Mouse (Mus musculus) ES-E14 (cell line): ENCODE measurements at regions not wholly inside any gene's neighbourhood (a gene's known extent, or its start where the extent isn't known, plus 50 kb on each side); places are given as distances from the start of the nearest gene placed in this dataset.

ENCODE experiments used
- DNase-seq: peaks from one replicate; pipeline ENCODE4 v3.0.0-alpha.2; 2013; ENCODE audit warnings: low read depth, low spot score
- H3K27ac ChIP-seq: 2 replicates; pipeline ENCODE4 v1.5.1; 2012; ENCODE audit warnings: low read depth, mild to moderate bottlenecking, low read length, moderate library complexity, mixed read lengths; ENCODE audit not compliant: poor library complexity, insufficient read depth, severe bottlenecking
- H3K36me3 ChIP-seq: 2 replicates; pipeline ENCODE4 v1.6.1; 2012; ENCODE audit warnings: mild to moderate bottlenecking, low read length, moderate library complexity, mixed read lengths; ENCODE audit not compliant: control insufficient read depth, poor library complexity, insufficient read depth, severe bottlenecking
- H3K4me1 ChIP-seq, 2 experiments: fragments of 150-350 bp in 1 of 2; sonication (generic) in 1 of 2; 2 replicates each; pipeline ENCODE4 v1.6.1; 2012; ENCODE audit warnings: low read length in 2 of 2, mild to moderate bottlenecking in 1 of 2, mixed read lengths in 1 of 2; ENCODE audit not compliant: control insufficient read depth in 2 of 2, insufficient read depth in 2 of 2, poor library complexity in 1 of 2
- H3K4me3 ChIP-seq, 2 experiments: fragments of 150-350 bp in 1 of 2; sonication (generic) in 1 of 2; 2 replicates each; pipeline ENCODE4 v1.5.1; 2012; ENCODE audit warnings: low read length in 2 of 2, low read depth in 1 of 2, mild to moderate bottlenecking in 1 of 2, mixed read lengths in 1 of 2; ENCODE audit not compliant: insufficient read depth in 1 of 2, poor library complexity in 1 of 2, severe bottlenecking in 1 of 2
- H3K9ac ChIP-seq: 2 replicates; pipeline ENCODE4 v1.6.1; 2012; ENCODE audit warnings: low read depth, mild to moderate bottlenecking, low read length, mixed read lengths; ENCODE audit not compliant: poor library complexity, insufficient read depth, severe bottlenecking
- H3K9me3 ChIP-seq: fragments of 150-350 bp; sonication (generic); 2 replicates; pipeline ENCODE4 v1.6.1; 2012; ENCODE audit warnings: low read depth, mild to moderate bottlenecking, low read length; ENCODE audit not compliant: control insufficient read depth, insufficient read depth
- CHD2 ChIP-seq: IDR thresholded peaks from 2 replicates; pipeline ENCODE4 v1.6.1; 2014; ENCODE audit warnings: mild to moderate bottlenecking, low read depth, low read length, inconsistent platforms
- HCFC1 ChIP-seq: IDR thresholded peaks from 2 replicates; pipeline ENCODE4 v1.6.1; 2012; ENCODE audit warnings: low read length, inconsistent platforms, borderline replicate concordance; ENCODE audit not compliant: insufficient read depth
- MAFK ChIP-seq: IDR thresholded peaks from 2 replicates; pipeline ENCODE4 v1.6.1; 2014; ENCODE audit warnings: mild to moderate bottlenecking, low read depth, low read length, inconsistent platforms; ENCODE audit not compliant: insufficient read depth
- ZC3H11A ChIP-seq: IDR thresholded peaks from 2 replicates; pipeline ENCODE4 v1.6.1; 2012; ENCODE audit warnings: low read depth, mild to moderate bottlenecking, inconsistent platforms, low read length, borderline replicate concordance
- ZNF384 ChIP-seq: IDR thresholded peaks from 2 replicates; pipeline ENCODE4 v1.6.1; 2012; ENCODE audit warnings: low read depth, low read length, inconsistent platforms
- in situ Hi-C, 2 experiments: fragments of 600-800 bp; cut with MboI; formaldehyde crosslinking; loops; one replicate each; pipeline ENCODE4 v1.15.1; 2025; ENCODE audit warnings: low sequenced_read_pairs in 2 of 2, inconsistent platforms in 1 of 2; ENCODE audit not compliant: unreplicated experiment in 2 of 2

DNA sequence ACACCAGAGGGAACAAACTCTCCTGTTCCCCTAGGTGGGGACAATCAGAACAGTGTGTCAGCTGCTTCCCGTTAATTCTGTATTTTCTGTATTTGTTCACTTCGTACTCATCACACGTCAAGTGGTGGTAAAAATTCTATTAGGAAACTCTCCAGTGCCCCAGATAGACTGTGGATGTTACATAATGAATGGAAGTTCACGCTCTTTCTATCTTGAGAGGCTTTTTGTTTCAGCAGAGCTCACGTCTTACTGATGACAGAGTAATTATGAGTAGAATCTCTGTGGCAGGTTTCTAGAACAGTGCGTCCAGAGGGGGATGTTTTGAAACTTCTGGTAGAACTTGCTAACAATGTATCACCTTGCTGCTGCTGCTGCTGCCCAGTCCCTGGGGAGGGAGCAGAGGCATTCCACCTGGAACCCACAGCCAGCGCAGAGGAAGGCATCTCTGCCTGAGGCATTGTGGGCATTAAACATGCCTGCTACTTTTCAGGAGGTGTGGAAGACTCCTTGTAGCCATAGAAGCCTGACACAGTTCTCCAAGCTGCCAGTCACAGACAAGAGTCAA, 740.6 kb downstream of the 4930447A16Rik start:
- no peak for DNase-seq
- Histone ChIP-seq H3K4me1 (no peaks in the 10 kb centered on the region), H3K36me3 (no peaks in the 10 kb centered on the region), H3K27ac (no peak overlapping the region), H3K9me3 (no peaks in the 10 kb centered on the region), H3K9ac (no peak overlapping the region), H3K4me3 (no peak overlapping the region)
- TF ChIP-seq ZC3H11A: no peak
- no peak for TF ChIP-seq CHD2
- no peak for TF ChIP-seq ZNF384
- TF ChIP-seq MAFK: no peak
- no peak for TF ChIP-seq HCFC1
- in situ Hi-C loops: no loop called here

- in situ Hi-C loops: no loop called here
- no peaks in the 10 kb centered on the region for H3K36me3 ChIP-seq
- DNase-seq: no peak
- TF ChIP-seq HCFC1: no peak
- TF ChIP-seq CHD2: no peak
- TF ChIP-seq ZC3H11A: no peak
- TF ChIP-seq MAFK: no peak
- TF ChIP-seq ZNF384: no peak
- H3K4me3 ChIP-seq: no peak overlapping the region
- no peaks in the 10 kb centered on the region for H3K9me3 ChIP-seq
- H3K9ac ChIP-seq: no peak overlapping the region
- H3K4me1 ChIP-seq: no peaks in the 10 kb centered on the region
- H3K27ac ChIP-seq: no peak overlapping the region
Measured at GRCm38 (mm10) chr15:38166476-38166875, 741.1 kb downstream of the 4930447A16Rik start.

GRCm38 (mm10) chr15:38167618-38168152, 742.3 kb downstream of the 4930447A16Rik start:
- no peak for DNase-seq
- Histone ChIP-seq H3K4me1 (no peaks in the 10 kb centered on the region), H3K9me3 (no peaks in the 10 kb centered on the region), H3K36me3 (no peaks in the 10 kb centered on the region), H3K4me3 (no peak overlapping the region), H3K9ac (no peak overlapping the region), H3K27ac (no peak overlapping the region)
- TF ChIP-seq ZNF384 (no peak), ZC3H11A (no peak), CHD2 (no peak), HCFC1 (no peak), MAFK (no peak)
- in situ Hi-C loops: no loop called here

DNA sequence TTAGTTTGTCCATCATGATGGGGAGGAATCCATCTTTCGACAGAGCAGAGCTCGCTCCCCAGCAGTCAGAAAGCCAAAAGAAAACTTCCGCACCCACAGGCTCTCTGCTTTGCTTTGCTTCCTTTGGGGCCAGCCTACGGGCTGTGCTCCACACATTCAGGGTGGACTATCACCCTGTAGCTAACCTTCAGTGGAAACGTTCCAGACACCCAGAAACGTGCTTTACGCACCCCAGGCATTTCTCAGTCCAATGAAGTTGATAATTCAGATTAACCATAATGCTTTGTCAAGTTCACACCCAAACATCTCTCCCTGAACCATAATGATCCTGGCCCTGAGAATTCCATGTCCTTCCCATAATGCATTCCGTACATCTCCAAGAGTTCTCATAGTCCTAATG, 743.8 kb downstream of the 4930447A16Rik start:
- Histone ChIP-seq H3K36me3 (no peaks in the 10 kb centered on the region), H3K9me3 (no peaks in the 10 kb centered on the region), H3K27ac (no peak overlapping the region), H3K4me1 (no peaks in the 10 kb centered on the region), H3K4me3 (no peak overlapping the region), H3K9ac (no peak overlapping the region)
- TF ChIP-seq ZC3H11A: no peak
- TF ChIP-seq CHD2: no peak
- no peak for TF ChIP-seq HCFC1
- no peak for TF ChIP-seq ZNF384
- no peak for TF ChIP-seq MAFK
- DNase-seq: no peak
- in situ Hi-C loops: no loop called here
